Mouse (Mus musculus) intestine, embryonic 16.5 days (tissue): ENCODE measurements around the gene Papss2. TPM values are rescaled to one million over a fixed set of nuclear protein-coding genes. Genes with fewer than 3 reads are reported as not detected.

ENCODE experiments used
- ATAC-seq: fragments of 200-750 bp; cut with Nextera tagmentation; 2 replicates; pipeline ENCODE4 v1.8.0; 2017; ENCODE audit warnings: moderate TSS enrichment, moderate library complexity
- H3K27ac ChIP-seq: fragments of 300-500 bp; sonication (generic); 2 replicates; pipeline ENCODE4 v1.5.1; 2014; ENCODE audit warnings: mild to moderate bottlenecking, low read length
- H3K27me3 ChIP-seq: fragments of 300-500 bp; sonication (generic); replicated peaks from 2 replicates; pipeline ENCODE4 v1.6.1; 2014; ENCODE audit warnings: low read length, control low read depth, mixed read lengths; ENCODE audit not compliant: control insufficient read depth, insufficient read depth
- H3K36me3 ChIP-seq: fragments of 300-500 bp; sonication (generic); 2 replicates; pipeline ENCODE4 v1.6.1; 2014; ENCODE audit warnings: low read length, control low read depth; ENCODE audit not compliant: control insufficient read depth, insufficient read depth
- H3K4me1 ChIP-seq: fragments of 300-500 bp; sonication (generic); 2 replicates; pipeline ENCODE4 v1.6.1; 2014; ENCODE audit warnings: low read length, control low read depth, mixed read lengths; ENCODE audit not compliant: control insufficient read depth, insufficient read depth
- H3K4me2 ChIP-seq: fragments of 300-500 bp; sonication (generic); 2 replicates; pipeline ENCODE4 v1.6.1; 2014; ENCODE audit warnings: low read depth, low read length, control low read depth
- H3K4me3 ChIP-seq: fragments of 300-500 bp; sonication (generic); 2 replicates; pipeline ENCODE4 v1.5.1; 2014; ENCODE audit warnings: mild to moderate bottlenecking, low read length
- H3K9ac ChIP-seq: fragments of 300-500 bp; sonication (generic); 2 replicates; pipeline ENCODE4 v1.6.1; 2014; ENCODE audit warnings: low read depth, low read length
- H3K9me3 ChIP-seq: fragments of 300-500 bp; sonication (generic); 2 replicates; pipeline ENCODE4 v1.6.1; 2016; ENCODE audit warnings: low read length, control low read depth; ENCODE audit not compliant: control insufficient read depth
- WGBS: fragments of 180-500 bp; shearing (Covaris S2); extraction: QIAGEN DNeasy Blood & Tissue Kit; methylation state at CpG from one replicate; pipeline ENCODE4 v1.1.7; 2014; 5-methylcytosine and 5-hydroxymethylcytosine counted together
- polyA plus RNA-seq: library from polyadenylated mRNA; unstranded; fragments of >200 nt; fragmentation: Nextera tagmentation; extraction: Ambion mirVana; gene quantifications from 2 replicates; pipeline ENCODE4 v1.2.1, GENCODE M21; 2015

Papss2 gene
- polyA plus RNA-seq, 1 experiment from 2014 or later, result 11.0 TPM

GRCm38 (mm10) chr19:32604563-32605252 is 9.1 kb downstream of the Papss2 start:
- Histone ChIP-seq H3K4me2 (no peak overlapping the region), H3K36me3 (no peaks in the 10 kb centered on the region), H3K9me3 (no peaks in the 10 kb centered on the region), H3K4me1 (peaks cover 3% of the 10 kb centered on the region; the same call in 1 of the 2 replicates), H3K27me3 (no peaks in the 10 kb centered on the region), H3K27ac (no peak overlapping the region), H3K4me3 (no peak overlapping the region), H3K9ac (no peak overlapping the region)
- ATAC-seq, result no peak
- WGBS, result 76% methylated on average over 6 of the region's 6 CpGs

- no peak overlapping the region for H3K9ac ChIP-seq
- no peak overlapping the region for H3K4me2 ChIP-seq
- no peak overlapping the region for H3K4me3 ChIP-seq
- ATAC-seq, result no peak
- no peaks in the 10 kb centered on the region for H3K9me3 ChIP-seq
- H3K4me1 ChIP-seq, result no peaks in the 10 kb centered on the region
- WGBS, result 78% methylated on average over 4 of the region's 4 CpGs
- no peaks in the 10 kb centered on the region for H3K27me3 ChIP-seq
- no peaks in the 10 kb centered on the region for H3K36me3 ChIP-seq
- no peak overlapping the region for H3K27ac ChIP-seq
Measured at GRCm38 (mm10) chr19:32606227-32606827, 10.7 kb downstream of the Papss2 start.

DNA sequence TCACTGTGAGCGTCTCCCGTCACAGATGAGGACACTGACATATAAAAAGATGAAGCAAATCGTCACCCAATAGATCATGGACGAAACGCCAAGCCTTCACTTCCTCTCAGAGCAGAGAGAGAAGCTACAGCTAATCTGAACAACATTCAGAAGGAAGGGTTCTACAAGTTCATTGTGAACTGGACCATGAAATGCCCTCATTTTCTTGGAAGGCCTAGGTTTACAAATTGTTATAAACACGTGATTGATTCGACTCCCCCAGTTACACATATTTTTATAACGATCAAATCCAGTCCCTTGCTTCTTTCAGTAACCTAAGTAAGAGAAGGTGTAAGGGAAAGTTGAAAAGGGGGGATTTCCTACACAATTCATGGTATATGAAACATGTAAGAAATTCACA is 11.4 kb downstream of the Papss2 start:
- WGBS, result 83% methylated on average over 8 of the region's 8 CpGs
- Histone ChIP-seq H3K27ac (no peak overlapping the region), H3K36me3 (no peaks in the 10 kb centered on the region), H3K4me1 (no peaks in the 10 kb centered on the region), H3K4me2 (no peak overlapping the region), H3K9ac (no peak overlapping the region), H3K27me3 (no peaks in the 10 kb centered on the region), H3K4me3 (no peak overlapping the region), H3K9me3 (no peaks in the 10 kb centered on the region)
- no peak for ATAC-seq

- H3K4me1 ChIP-seq, result 0 out of 2 replicates have a peak, but pooled peaks cover 5% of the 10 kb centered on the region
- H3K9ac ChIP-seq, result no peak overlapping the region
- H3K27me3 ChIP-seq, result no peaks in the 10 kb centered on the region
- H3K4me3 ChIP-seq, result no peak overlapping the region
- no peak overlapping the region for H3K4me2 ChIP-seq
- WGBS, result 76% methylated on average over 9 of the region's 9 CpGs
- peak; percentile 88 for ATAC-seq
- H3K36me3 ChIP-seq, result no peaks in the 10 kb centered on the region
- H3K9me3 ChIP-seq, result no peaks in the 10 kb centered on the region
- H3K27ac ChIP-seq, result peak overlapping the region; percentile 57
Measured at GRCm38 (mm10) chr19:32611386-32612092, 15.9 kb downstream of the Papss2 start.

DNA sequence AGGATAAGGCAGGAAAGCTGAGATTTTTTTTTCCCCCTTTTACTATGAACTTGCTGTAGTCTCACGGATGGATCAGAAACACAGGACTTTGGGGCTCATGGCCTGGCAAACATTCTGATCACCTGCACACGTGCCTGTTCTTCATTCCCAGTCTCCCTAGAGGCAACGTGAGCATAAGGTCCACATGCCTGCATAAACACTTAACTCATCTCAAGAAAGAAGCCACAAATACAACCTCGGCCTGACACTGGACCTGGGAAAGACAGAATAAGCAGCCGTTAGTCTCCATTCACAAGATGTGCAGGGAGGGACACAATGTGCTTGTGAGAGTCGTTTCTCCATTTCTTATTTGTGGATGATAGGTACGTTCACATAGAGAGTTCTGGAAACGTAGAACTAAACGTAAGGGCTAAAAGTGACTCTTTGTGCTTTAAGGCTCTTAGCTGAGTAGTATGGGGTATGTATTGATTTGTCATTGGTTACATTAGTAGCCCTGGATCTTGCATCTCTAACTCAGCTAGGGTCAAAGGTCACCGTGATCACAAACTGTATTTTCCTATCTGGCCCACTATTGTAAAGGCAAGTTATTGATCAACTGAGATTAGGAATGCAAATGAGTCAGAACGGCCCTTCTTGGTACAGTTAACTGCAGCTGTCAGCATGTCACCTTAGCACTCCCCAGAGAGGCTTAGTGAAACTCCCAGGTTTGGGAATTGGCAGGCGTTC is 18.6 kb downstream of the Papss2 start:
- ATAC-seq, result peak; percentile 36; the same call in 1 of the 2 replicates
- Histone ChIP-seq H3K4me2 (no peak overlapping the region), H3K27ac (no peak overlapping the region), H3K4me3 (no peak overlapping the region), H3K4me1 (0 out of 2 replicates have a peak, but pooled peaks cover 5% of the 10 kb centered on the region), H3K36me3 (no peaks in the 10 kb centered on the region), H3K9me3 (no peaks in the 10 kb centered on the region), H3K27me3 (no peaks in the 10 kb centered on the region), H3K9ac (no peak overlapping the region)
- WGBS, result 77% methylated on average over 12 of the region's 12 CpGs

GRCm38 (mm10) chr19:32614772-32615099 is 19.1 kb downstream of the Papss2 start:
- H3K9me3 ChIP-seq, result no peaks in the 10 kb centered on the region
- no peak for ATAC-seq
- H3K9ac ChIP-seq, result no peak overlapping the region
- no peak overlapping the region for H3K27ac ChIP-seq
- no peak overlapping the region for H3K4me2 ChIP-seq
- WGBS, result 73% methylated on average over 2 of the region's 2 CpGs
- H3K27me3 ChIP-seq, result no peaks in the 10 kb centered on the region
- no peaks in the 10 kb centered on the region for H3K36me3 ChIP-seq
- no peak overlapping the region for H3K4me3 ChIP-seq
- 0 out of 2 replicates have a peak, but pooled peaks cover 5% of the 10 kb centered on the region for H3K4me1 ChIP-seq

DNA sequence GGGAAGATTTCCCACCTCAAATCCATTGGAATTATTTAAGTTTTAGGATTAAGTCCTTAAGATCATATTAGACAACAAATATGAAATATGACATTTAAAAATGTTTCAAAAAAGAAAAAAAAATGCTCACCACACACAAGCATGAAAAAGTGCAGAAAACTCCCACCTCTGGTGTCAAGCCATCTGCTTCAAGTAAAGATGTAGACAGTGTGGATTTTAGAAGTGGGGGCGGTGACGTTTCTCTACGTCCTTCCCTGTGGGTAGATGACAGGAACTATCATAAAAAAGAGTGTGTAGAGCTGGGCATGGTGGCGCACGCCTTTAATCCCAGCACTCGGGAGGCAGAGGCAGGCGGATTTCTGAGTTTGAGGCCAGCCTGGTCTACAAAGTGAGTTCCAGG is 21.1 kb downstream of the Papss2 start:
- no peak overlapping the region for H3K4me3 ChIP-seq
- 0 out of 2 replicates have a peak, but pooled peaks cover 5% of the 10 kb centered on the region for H3K4me1 ChIP-seq
- H3K4me2 ChIP-seq, result no peak overlapping the region
- no peak overlapping the region for H3K9ac ChIP-seq
- WGBS, result 93% methylated on average over 7 of the region's 7 CpGs
- no peaks in the 10 kb centered on the region for H3K36me3 ChIP-seq
- H3K9me3 ChIP-seq, result no peaks in the 10 kb centered on the region
- no peak overlapping the region for H3K27ac ChIP-seq
- no peaks in the 10 kb centered on the region for H3K27me3 ChIP-seq
- no peak for ATAC-seq

GRCm38 (mm10) chr19:32619739-32620138 is 24.1 kb downstream of the Papss2 start:
- Histone ChIP-seq H3K4me1 (0 out of 2 replicates have a peak, but pooled peaks cover under 1% of the 10 kb centered on the region), H3K4me3 (no peak overlapping the region), H3K9me3 (no peaks in the 10 kb centered on the region), H3K27ac (no peak overlapping the region), H3K27me3 (no peaks in the 10 kb centered on the region), H3K36me3 (no peaks in the 10 kb centered on the region), H3K4me2 (no peak overlapping the region), H3K9ac (no peak overlapping the region)
- ATAC-seq, result no peak
- 77% methylated on average over 2 of the region's 2 CpGs for WGBS

GRCm38 (mm10) chr19:32620859-32621445 is 25.4 kb downstream of the Papss2 start:
- H3K36me3 ChIP-seq, result no peaks in the 10 kb centered on the region
- 82% methylated on average over 15 of the region's 15 CpGs for WGBS
- H3K4me1 ChIP-seq, result no peaks in the 10 kb centered on the region
- H3K27ac ChIP-seq, result no peak overlapping the region
- H3K27me3 ChIP-seq, result no peaks in the 10 kb centered on the region
- no peak for ATAC-seq
- H3K9ac ChIP-seq, result no peak overlapping the region
- H3K9me3 ChIP-seq, result no peaks in the 10 kb centered on the region
- no peak overlapping the region for H3K4me2 ChIP-seq
- no peak overlapping the region for H3K4me3 ChIP-seq
